Mouse (Mus musculus): ENCODE data around the gene Foxc1.

GRCm38 (mm10) chr13:31827820-31828332 lies 21.4 kb downstream of the Foxc1 start:
- no peak for TF ChIP-seq POLR2A (IDR thresholded peaks at IDR 0.05; ENCODE audit: low read depth, low read length)
- no peak for TF ChIP-seq CTCF (IDR thresholded peaks at IDR 0.05; ENCODE audit: extremely low read depth, insufficient read length, insufficient replicate concordance, low read depth, low read length)
